Mouse (Mus musculus) lung, adult 2 months (tissue): ENCODE measurements at regions not wholly inside any gene's neighbourhood (a gene's known extent, or its start where the extent isn't known, plus 50 kb on each side); places are given as distances from the start of the nearest gene placed in this dataset.

Source experiments
- DNase-seq: peaks from one replicate; pipeline ENCODE4 v3.0.0; 2022
- H3K4me1 ChIP-seq: fragments of 200-500 bp; 2 replicates; pipeline ENCODE4 v1.6.1; 2011; ENCODE audit warnings: low read length; ENCODE audit not compliant: control insufficient read depth, insufficient read depth
- H3K4me3 ChIP-seq: fragments of 200-500 bp; replicated peaks from 2 replicates; pipeline ENCODE3; 2011; ENCODE audit warnings: low read depth, mild to moderate bottlenecking, control low read depth, low read length; ENCODE audit errors: extremely low read depth
- CTCF ChIP-seq: fragments of 200-500 bp; IDR thresholded peaks from 2 replicates; pipeline ENCODE4 v1.5.1; 2011; ENCODE audit warnings: mild to moderate bottlenecking, low read length, control low read depth; ENCODE audit not compliant: insufficient read depth
- POLR2A ChIP-seq: fragments of 200-500 bp; IDR thresholded peaks from 2 replicates; pipeline ENCODE4 v1.6.1; 2011; ENCODE audit warnings: low read depth, mild to moderate bottlenecking, control low read depth, low read length, borderline replicate concordance; ENCODE audit errors: extremely low read depth
- WGBS: fragments of 180-500 bp; shearing (Covaris S2); methylation state at CpG from one replicate; pipeline ENCODE4 v1.1.7; 2018; 5-methylcytosine and 5-hydroxymethylcytosine counted together

- Histone ChIP-seq H3K4me3 (no peak overlapping the region), H3K4me1 (no peaks in the 10 kb centered on the region)
- TF ChIP-seq POLR2A (no peak), CTCF (no peak)
- 79% methylated on average over 1 of the region's 1 CpGs for WGBS
- DNase-seq: no peak
These were observed 82.9 kb upstream of the Aldh1b1 start for GRCm38 (mm10) chr4:45715878-45716277.

- TF ChIP-seq POLR2A (no peak), CTCF (no peak)
- H3K4me3 ChIP-seq: no peak overlapping the region
- no peak for DNase-seq
- 30% methylated on average over 10 of the region's 10 CpGs for WGBS
- H3K4me1 ChIP-seq: no peaks in the 10 kb centered on the region
These were observed 84.8 kb upstream of the Aldh1b1 start for GRCm38 (mm10) chr4:45713837-45714508.

- no peak overlapping the region for H3K4me3 ChIP-seq
- TF ChIP-seq POLR2A: no peak
These were observed 85.6 kb upstream of the Aldh1b1 start for GRCm38 (mm10) chr4:45713046-45713706.

GRCm38 (mm10) chr4:45703997-45704396 is 94.8 kb upstream of the Aldh1b1 start:
- 47% methylated on average over 7 of the region's 7 CpGs for WGBS
- TF ChIP-seq POLR2A (no peak), CTCF (no peak)
- DNase-seq: no peak
- H3K4me1 ChIP-seq: no peaks in the 10 kb centered on the region
- H3K4me3 ChIP-seq: no peak overlapping the region

More at GRCm38 (mm10) chr4:45713046-45713706, 85.6 kb upstream of the Aldh1b1 start:
- DNase-seq: no peak
- 53% methylated on average over 8 of the region's 8 CpGs for WGBS
- no peaks in the 10 kb centered on the region for H3K4me1 ChIP-seq

- WGBS: 69% methylated on average over 3 of the region's 3 CpGs
- no peaks in the 10 kb centered on the region for H3K4me1 ChIP-seq
- DNase-seq: no peak
- H3K4me3 ChIP-seq: no peak overlapping the region
- no peak for TF ChIP-seq POLR2A
- TF ChIP-seq CTCF: no peak
These were observed 99.2 kb upstream of the Aldh1b1 start for GRCm38 (mm10) chr4:45699601-45700000.

GRCm38 (mm10) chr4:45695239-45695638 is 103.6 kb upstream of the Aldh1b1 start:
- no peak for DNase-seq
- no peak for TF ChIP-seq POLR2A
- no peak for TF ChIP-seq CTCF
- H3K4me3 ChIP-seq: no peak overlapping the region
- whole genome bisulfite sequencing: 30% methylated on average over 1 of the region's 1 CpGs
- H3K4me1 ChIP-seq: no peaks in the 10 kb centered on the region

- Histone ChIP-seq H3K4me3 (no peak overlapping the region), H3K4me1 (no peaks in the 10 kb centered on the region)
- 58% methylated on average over 12 of the region's 12 CpGs for whole genome bisulfite sequencing
- TF ChIP-seq CTCF (no peak), POLR2A (no peak)
- no peak for DNase-seq
These were observed 108.6 kb upstream of the Aldh1b1 start for GRCm38 (mm10) chr4:45689991-45690916.

- Histone ChIP-seq H3K4me3 (no peak overlapping the region), H3K4me1 (no peaks in the 10 kb centered on the region)
- no peak for DNase-seq
- no peak for TF ChIP-seq CTCF
- no peak for TF ChIP-seq POLR2A
- 55% methylated on average over 5 of the region's 5 CpGs for WGBS
These were observed 109.2 kb upstream of the Aldh1b1 start for GRCm38 (mm10) chr4:45689572-45689971.

GRCm38 (mm10) chr4:45688233-45688632 is 110.6 kb upstream of the Aldh1b1 start:
- H3K4me3 ChIP-seq: no peak overlapping the region
- TF ChIP-seq POLR2A (no peak), CTCF (no peak)
- 61% methylated on average over 7 of the region's 7 CpGs for WGBS
- no peaks in the 10 kb centered on the region for H3K4me1 ChIP-seq
- no peak for DNase-seq

- H3K4me1 ChIP-seq: no peaks in the 10 kb centered on the region
- DNase-seq: no peak
- no peak overlapping the region for H3K4me3 ChIP-seq
- WGBS: 81% methylated on average over 3 of the region's 3 CpGs
- TF ChIP-seq POLR2A: no peak
- TF ChIP-seq CTCF: no peak
These were observed 113.8 kb upstream of the Aldh1b1 start for GRCm38 (mm10) chr4:45685031-45685430.
